Mouse (Mus musculus) bone marrow macrophage, adult 2 months (primary cell): ENCODE results near the gene Cntn2.

Experiments used
- CTCF ChIP-seq: IDR thresholded peaks from 2 replicates; pipeline ENCODE4 v1.5.1; 2012; ENCODE audit warnings: low read depth, mild to moderate bottlenecking, low read length, moderate library complexity
- POLR2A ChIP-seq: IDR thresholded peaks from 2 replicates; pipeline ENCODE4 v1.6.1; 2012; ENCODE audit warnings: mild to moderate bottlenecking, low read depth, low read length, borderline replicate concordance

GRCm38 (mm10) chr1:132519734-132520133 lies 23.3 kb downstream of the Cntn2 start:
- no peak for TF ChIP-seq CTCF
- no peak for TF ChIP-seq POLR2A
